Mouse (Mus musculus) forebrain, embryonic 16.5 days (tissue): ENCODE results near the gene Tbl2. TPM values are rescaled to one million over a fixed set of nuclear protein-coding genes. Genes with fewer than 3 reads are reported as not detected.
A peak's percentile ranks its signal among the peaks of the same experiment; 100 is the strongest.

ENCODE experiments used
- ATAC-seq: fragments of 200-750 bp; cut with Nextera tagmentation; 2 replicates; pipeline ENCODE4 v1.8.0; 2017; ENCODE audit warnings: mild to moderate bottlenecking, moderate library complexity
- H3K27ac ChIP-seq: fragments of 300-500 bp; sonication (generic); 2 replicates; pipeline ENCODE4 v1.5.1; 2014; ENCODE audit warnings: low read length, control low read depth
- H3K27me3 ChIP-seq: fragments of 300-500 bp; sonication (generic); replicated peaks from 2 replicates; pipeline ENCODE4 v1.6.1; 2014; ENCODE audit warnings: low read length; ENCODE audit not compliant: control insufficient read depth, insufficient read depth
- H3K36me3 ChIP-seq: fragments of 300-500 bp; sonication (generic); 2 replicates; pipeline ENCODE4 v1.6.1; 2014; ENCODE audit not compliant: control insufficient read depth, insufficient read depth
- H3K4me1 ChIP-seq: fragments of 300-500 bp; sonication (generic); replicated peaks from 2 replicates; pipeline ENCODE4 v1.6.1; 2014; ENCODE audit warnings: low read length; ENCODE audit not compliant: control insufficient read depth, insufficient read depth
- H3K4me2 ChIP-seq: fragments of 300-500 bp; sonication (generic); 2 replicates; pipeline ENCODE4 v1.6.1; 2014; ENCODE audit warnings: mild to moderate bottlenecking, low read length, control low read depth
- H3K4me3 ChIP-seq: fragments of 300-500 bp; sonication (generic); replicated peaks from 2 replicates; pipeline ENCODE4 v1.5.1; 2014; ENCODE audit warnings: mild to moderate bottlenecking, low read length, control low read depth
- H3K9ac ChIP-seq: fragments of 300-500 bp; sonication (generic); replicated peaks from 2 replicates; pipeline ENCODE4 v1.6.1; 2014; ENCODE audit warnings: low read depth, low read length, control low read depth
- H3K9me3 ChIP-seq: fragments of 300-500 bp; sonication (generic); 2 replicates; pipeline ENCODE4 v1.6.1; 2016; ENCODE audit warnings: low read length; ENCODE audit not compliant: control insufficient read depth
- WGBS: fragments of 180-500 bp; shearing (Covaris S2); extraction: QIAGEN DNeasy Blood & Tissue Kit; methylation state at CpG from one replicate; pipeline ENCODE4 v1.1.7; 2014; 5-methylcytosine and 5-hydroxymethylcytosine counted together
- polyA plus RNA-seq: library from polyadenylated mRNA; unstranded; fragments of >200 nt; fragmentation: Nextera tagmentation; extraction: Ambion mirVana; gene quantifications from 2 replicates; pipeline ENCODE4 v1.2.1, GENCODE M21; 2015

The Tbl2 gene
- polyA plus RNA-seq, 1 experiment from 2014 or later = 19.2 TPM

DNA sequence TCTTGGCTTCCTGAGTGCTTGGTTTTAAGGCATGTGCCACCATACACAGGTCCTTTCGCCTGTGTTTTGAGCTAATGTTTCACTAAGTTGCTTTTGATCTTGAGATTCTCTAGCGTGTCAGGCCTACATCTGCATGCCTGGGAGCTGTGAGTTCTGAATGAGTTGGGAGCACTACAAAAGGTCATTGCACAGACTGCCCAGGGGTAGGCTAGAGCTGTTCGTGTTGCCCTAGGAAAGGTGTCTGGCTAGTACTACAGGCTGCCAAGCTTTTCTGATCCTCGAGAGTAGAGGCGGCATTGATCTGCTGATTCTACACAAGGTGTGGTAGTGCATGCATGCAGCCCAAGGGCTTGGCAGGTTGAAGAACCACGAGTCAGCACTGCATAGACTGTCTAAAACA, 13.4 kb downstream of the Tbl2 start:
- H3K36me3 ChIP-seq = peaks cover 25% of the 10 kb centered on the region
- H3K4me3 ChIP-seq = no peak overlapping the region
- 86% methylated on average over 6 of the region's 6 CpGs for WGBS
- ATAC-seq = no peak
- H3K4me1 ChIP-seq = no peaks in the 10 kb centered on the region; the same call in 1 of the 2 replicates
- H3K27me3 ChIP-seq = no peaks in the 10 kb centered on the region
- H3K9me3 ChIP-seq = no peaks in the 10 kb centered on the region
- no peak overlapping the region for H3K27ac ChIP-seq
- no peak overlapping the region for H3K4me2 ChIP-seq
- H3K9ac ChIP-seq = no peak overlapping the region

DNA sequence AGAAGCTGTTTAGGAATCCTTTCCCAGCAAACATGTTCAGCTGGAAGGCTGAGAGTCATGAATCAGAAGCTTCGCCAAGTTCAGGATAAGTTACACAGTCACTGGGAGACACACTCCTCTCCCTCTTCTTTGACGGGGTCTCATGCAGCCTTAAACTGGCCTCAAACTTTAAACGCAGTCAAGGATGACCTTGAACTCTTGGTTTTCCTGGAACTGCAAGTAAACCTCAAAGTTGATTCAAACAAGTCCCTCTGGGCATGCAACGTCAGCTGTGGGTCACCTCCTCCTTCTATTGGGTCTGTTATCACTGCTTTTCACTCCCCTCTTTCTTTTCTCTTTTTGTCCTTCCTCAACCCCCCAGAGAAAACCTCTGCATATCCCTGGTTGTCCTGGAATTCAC, 17.5 kb downstream of the Tbl2 start:
- Histone ChIP-seq H3K9me3 (no peaks in the 10 kb centered on the region), H3K36me3 (peaks cover 6% of the 10 kb centered on the region), H3K27ac (no peak overlapping the region), H3K4me2 (no peak overlapping the region), H3K27me3 (no peaks in the 10 kb centered on the region), H3K4me3 (no peak overlapping the region), H3K9ac (no peak overlapping the region), H3K4me1 (peaks cover 12% of the 10 kb centered on the region)
- 92% methylated on average over 4 of the region's 4 CpGs for WGBS
- ATAC-seq = no peak

DNA sequence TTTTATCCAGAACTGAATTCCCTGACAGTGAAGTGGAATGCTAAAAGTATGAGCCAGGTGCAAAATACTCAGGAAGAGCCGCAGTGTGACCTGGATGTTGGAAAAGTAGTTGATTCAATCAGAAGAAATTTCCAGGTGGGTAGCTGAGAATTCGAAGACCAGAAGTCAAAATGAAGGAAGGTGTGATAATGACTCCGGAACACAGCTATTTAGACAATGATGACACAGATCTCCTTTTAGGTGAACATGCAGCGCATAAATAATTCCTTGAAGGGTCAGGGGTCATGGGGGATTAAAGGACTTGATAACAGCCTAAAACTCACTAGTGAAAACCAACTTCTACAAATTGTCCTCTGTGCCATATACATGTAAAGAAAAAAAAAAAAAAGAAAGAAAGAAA, 18.0 kb downstream of the Tbl2 start:
- H3K27me3 ChIP-seq = no peaks in the 10 kb centered on the region
- WGBS = 93% methylated on average over 4 of the region's 4 CpGs
- no peak for ATAC-seq
- no peak overlapping the region for H3K9ac ChIP-seq
- no peak overlapping the region for H3K27ac ChIP-seq
- peaks cover 12% of the 10 kb centered on the region for H3K4me1 ChIP-seq
- H3K4me2 ChIP-seq = no peak overlapping the region
- no peaks in the 10 kb centered on the region for H3K9me3 ChIP-seq
- peaks cover 5% of the 10 kb centered on the region for H3K36me3 ChIP-seq
- no peak overlapping the region for H3K4me3 ChIP-seq

DNA sequence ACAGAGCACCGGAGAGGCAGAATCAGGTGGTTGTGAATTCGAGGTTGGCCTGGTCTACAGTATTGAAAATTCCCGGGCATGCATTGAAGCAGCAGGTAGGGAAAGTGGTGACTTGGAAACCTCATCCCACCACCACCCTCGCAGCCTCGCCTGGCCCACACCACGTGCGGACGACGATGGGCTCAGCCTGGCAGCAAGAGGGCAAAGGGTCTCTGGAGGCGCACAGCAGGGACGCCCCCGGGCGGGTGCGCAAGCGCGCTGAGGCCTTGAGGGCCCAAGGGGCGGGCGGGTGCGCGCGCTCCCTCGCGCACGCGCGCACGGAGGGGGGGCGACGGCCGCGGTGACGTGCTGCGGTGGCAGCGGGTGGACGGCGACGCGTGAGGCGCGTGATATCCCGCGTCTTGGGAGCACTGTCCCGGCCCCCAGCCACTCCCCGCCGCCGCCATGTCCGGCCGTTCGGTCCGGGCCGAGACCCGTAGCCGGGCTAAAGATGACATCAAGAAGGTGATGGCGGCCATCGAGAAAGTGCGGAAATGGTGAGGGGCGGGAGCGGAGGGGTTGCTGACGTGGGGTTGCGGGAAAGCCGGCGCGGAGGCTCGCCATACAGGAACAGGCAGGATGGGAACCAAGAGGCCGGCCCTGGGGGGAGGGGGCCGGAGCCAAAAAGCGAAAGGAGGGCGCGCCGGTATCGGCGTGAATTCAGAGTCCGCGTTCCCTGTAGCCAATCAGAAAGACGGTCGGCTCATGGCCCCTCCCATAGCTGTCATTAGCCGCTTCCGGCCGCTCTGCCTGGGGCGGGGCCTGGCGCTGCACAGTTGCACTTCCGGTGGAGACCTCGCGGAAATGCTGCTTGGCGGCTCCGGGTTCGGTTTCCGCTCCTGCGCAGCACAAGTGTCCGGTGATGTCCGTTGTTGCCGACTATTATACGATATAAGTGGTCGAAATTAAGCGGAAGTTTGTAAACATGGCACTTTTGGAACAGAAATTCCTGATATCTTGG, 18.9 kb downstream of the Tbl2 start, which contains the start of gene Bcl7b:
Gene Bcl7b (plus strand): TSS at position 221 of the 1,000 bp plus-strand sequence.
- Histone ChIP-seq H3K27me3 (no peaks in the 10 kb centered on the region), H3K9ac (peak within 1 kb of the TSS; percentile 97), H3K4me2 (peak within 1 kb of the TSS; percentile 97), H3K27ac (peak within 1 kb of the TSS; percentile 99), H3K9me3 (no peaks in the 10 kb centered on the region), H3K4me1 (peaks cover 12% of the 10 kb centered on the region), H3K36me3 (peaks cover 9% of the 10 kb centered on the region), H3K4me3 (peak within 1 kb of the TSS; percentile 80)
- peak; percentile 99 for ATAC-seq
- WGBS = 2% methylated on average over 85 of the region's 95 CpGs

DNA sequence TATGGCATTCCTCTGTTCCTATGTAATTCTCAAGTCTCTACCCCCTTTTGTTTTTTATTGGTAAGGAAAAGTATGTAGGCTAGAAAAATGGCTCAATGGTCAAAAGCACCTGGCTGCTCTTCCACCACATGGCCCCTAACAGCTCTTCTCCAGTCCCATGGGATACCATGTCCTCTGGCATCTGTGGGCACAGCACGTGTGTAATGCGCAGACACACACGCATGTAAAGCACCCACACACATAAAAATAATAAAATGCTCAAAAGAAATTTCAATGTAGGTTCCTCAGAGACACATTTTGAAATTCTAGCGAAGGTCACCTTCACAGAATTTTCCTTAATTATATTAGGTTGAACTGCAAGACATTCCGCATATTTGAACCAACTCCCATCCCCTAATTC, 20.0 kb downstream of the Tbl2 start:
- H3K9ac ChIP-seq = peak overlapping the region; percentile 97
- no peaks in the 10 kb centered on the region for H3K9me3 ChIP-seq
- 94% methylated on average over 5 of the region's 5 CpGs for WGBS
- no peak overlapping the region for H3K27ac ChIP-seq
- no peak for ATAC-seq
- peak overlapping the region; percentile 97 for H3K4me2 ChIP-seq
- H3K36me3 ChIP-seq = peaks cover 11% of the 10 kb centered on the region
- peaks cover 12% of the 10 kb centered on the region for H3K4me1 ChIP-seq
- H3K27me3 ChIP-seq = no peaks in the 10 kb centered on the region
- H3K4me3 ChIP-seq = peak overlapping the region; percentile 80

DNA sequence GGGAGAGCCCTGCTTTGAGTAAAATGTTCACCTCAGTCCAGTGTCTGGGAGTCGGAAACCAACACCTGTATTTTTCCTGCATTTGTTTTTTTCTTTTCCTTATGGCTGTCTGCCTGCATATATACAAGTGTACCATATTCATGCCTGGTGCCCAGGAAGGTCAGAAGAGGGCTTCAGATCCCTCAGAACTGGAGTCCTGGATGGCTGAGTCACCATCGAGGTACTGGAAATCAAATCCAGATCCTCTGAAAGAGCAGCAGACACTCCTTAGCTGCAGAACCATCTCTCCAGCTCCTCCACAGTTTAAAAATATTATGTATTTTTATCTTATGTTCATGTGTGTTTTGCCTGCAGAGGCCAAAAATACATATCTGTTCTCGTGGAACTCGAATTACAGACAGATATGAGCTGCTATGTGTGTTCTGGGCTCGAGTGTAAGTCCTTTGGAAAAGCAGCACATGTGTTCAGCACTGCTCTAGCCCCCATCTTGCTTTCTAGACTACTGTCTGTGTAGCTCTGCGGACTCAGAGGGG, 22.3 kb downstream of the Tbl2 start:
- no peaks in the 10 kb centered on the region for H3K27me3 ChIP-seq
- H3K9ac ChIP-seq = no peak overlapping the region
- no peak overlapping the region for H3K4me2 ChIP-seq
- H3K36me3 ChIP-seq = peaks cover 11% of the 10 kb centered on the region
- H3K9me3 ChIP-seq = no peaks in the 10 kb centered on the region
- no peak for ATAC-seq
- no peak overlapping the region for H3K4me3 ChIP-seq
- H3K27ac ChIP-seq = no peak overlapping the region
- WGBS = 95% methylated on average over 6 of the region's 6 CpGs
- H3K4me1 ChIP-seq = peaks cover 12% of the 10 kb centered on the region

DNA sequence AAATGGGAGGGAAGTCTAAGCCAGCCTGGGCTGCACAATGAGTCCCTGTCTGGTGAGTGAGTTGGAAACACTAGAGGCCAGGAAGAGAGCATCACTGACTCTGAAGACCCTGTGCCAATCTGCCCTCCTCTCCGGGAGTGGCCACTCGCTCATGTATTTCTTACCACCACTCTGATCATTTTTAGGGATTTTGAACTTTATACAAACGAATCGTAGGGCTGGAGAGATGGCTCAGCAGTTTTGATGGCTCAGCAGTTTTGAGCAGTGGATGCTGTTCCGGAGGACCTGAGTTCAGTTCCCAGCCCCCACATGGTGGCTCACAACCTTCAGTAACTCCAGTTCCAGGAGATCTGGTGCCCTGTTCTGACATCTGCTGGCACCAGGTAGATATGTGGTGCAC, 23.5 kb downstream of the Tbl2 start:
- H3K4me1 ChIP-seq = peaks cover 12% of the 10 kb centered on the region
- H3K36me3 ChIP-seq = peaks cover 18% of the 10 kb centered on the region

DNA sequence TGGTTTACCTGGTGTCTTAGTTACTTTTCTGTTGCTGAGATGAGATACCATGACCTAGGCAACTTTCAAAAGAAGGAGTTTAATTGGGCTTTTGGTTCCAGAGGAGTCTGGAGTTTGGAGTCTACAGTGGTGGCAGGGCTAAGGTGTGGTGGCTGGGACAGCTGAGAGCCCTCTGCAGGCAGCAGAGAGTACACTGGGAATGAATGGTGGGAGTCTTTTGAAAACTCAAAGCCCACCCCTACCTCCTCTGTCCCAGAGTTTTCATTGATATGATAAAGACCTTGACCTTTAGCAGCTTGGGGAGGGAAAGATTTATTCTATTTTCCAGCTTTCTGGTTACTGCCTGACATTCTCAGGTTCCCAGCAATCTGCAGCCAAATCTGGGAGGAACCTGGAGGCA, 25.6 kb downstream of the Tbl2 start:
- no peaks in the 10 kb centered on the region for H3K9me3 ChIP-seq
- H3K4me2 ChIP-seq = no peak overlapping the region
- H3K27ac ChIP-seq = no peak overlapping the region
- peaks cover 22% of the 10 kb centered on the region for H3K36me3 ChIP-seq
- no peak overlapping the region for H3K9ac ChIP-seq
- no peak for ATAC-seq
- H3K4me1 ChIP-seq = peaks cover 2% of the 10 kb centered on the region; the same call in 1 of the 2 replicates
- H3K27me3 ChIP-seq = no peaks in the 10 kb centered on the region
- no peak overlapping the region for H3K4me3 ChIP-seq

More for the DNA sequence above, 23.5 kb downstream of the Tbl2 start:
- Histone ChIP-seq H3K4me2 (no peak overlapping the region), H3K27me3 (no peaks in the 10 kb centered on the region), H3K9me3 (no peaks in the 10 kb centered on the region), H3K9ac (no peak overlapping the region), H3K27ac (no peak overlapping the region), H3K4me3 (no peak overlapping the region)
- 95% methylated on average over 5 of the region's 5 CpGs for WGBS
- no peak for ATAC-seq

DNA sequence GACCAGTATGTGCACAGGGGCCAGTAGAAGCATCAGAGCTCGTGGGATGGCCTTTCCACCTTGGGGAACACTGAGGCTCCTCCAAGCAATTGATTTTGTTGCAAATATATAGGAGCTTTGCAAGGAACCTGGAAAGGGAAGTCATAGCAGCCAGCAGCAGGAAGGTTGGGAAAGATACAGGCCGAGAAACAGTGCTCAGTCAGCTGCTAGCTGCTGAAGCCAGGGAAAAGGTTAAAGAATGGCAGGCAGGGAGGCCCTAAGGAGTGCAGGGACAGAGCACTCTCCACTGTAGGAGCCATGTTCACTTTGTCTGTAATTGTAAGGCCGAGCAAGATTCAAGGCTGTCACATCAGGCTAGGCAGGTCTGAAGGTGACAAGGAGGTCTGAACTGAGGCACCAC, 29.1 kb downstream of the Tbl2 start:
- H3K27ac ChIP-seq = no peak overlapping the region
- no peak overlapping the region for H3K4me2 ChIP-seq
- no peak for ATAC-seq
- H3K4me1 ChIP-seq = no peaks in the 10 kb centered on the region
- H3K9ac ChIP-seq = no peak overlapping the region
- no peaks in the 10 kb centered on the region for H3K27me3 ChIP-seq
- H3K4me3 ChIP-seq = no peak overlapping the region
- H3K9me3 ChIP-seq = no peaks in the 10 kb centered on the region
- peaks cover 25% of the 10 kb centered on the region for H3K36me3 ChIP-seq
- 76% methylated on average over 3 of the region's 3 CpGs for WGBS
